Mouse (Mus musculus): Measurements from ENCODE around the gene Chrne. TPM values are rescaled to one million over a fixed set of nuclear protein-coding genes. Genes with fewer than 3 reads are reported as not detected.

Gene Chrne
- polyA plus RNA-seq, 1 experiment from 2014 or later: not detected

GRCm38 (mm10) chr11:70607611-70608010 lies 11.4 kb downstream of the Chrne start:
- H3K4me3 ChIP-seq (ENCODE audit: low read depth, low read length): no peak overlapping the region
- 92% methylated on average over 9 of the region's 9 CpGs for WGBS
- peaks cover 30% of the 10 kb centered on the region for H3K36me3 ChIP-seq (ENCODE audit: control insufficient read depth, insufficient read depth, low read length)
- H3K9ac ChIP-seq (ENCODE audit: low read length): no peak overlapping the region
- H3K27me3 ChIP-seq (ENCODE audit: control insufficient read depth, insufficient read depth, low read length): no peaks in the 10 kb centered on the region
- H3K9me3 ChIP-seq (ENCODE audit: control insufficient read depth, low read length): no peaks in the 10 kb centered on the region
- H3K4me2 ChIP-seq (ENCODE audit: low read depth, severe bottlenecking): no peak overlapping the region
- no peaks in the 10 kb centered on the region for H3K4me1 ChIP-seq (ENCODE audit: control insufficient read depth, insufficient read depth, low read length)
- DNase-seq (ENCODE audit: low spot score) (no peak), ATAC-seq (ENCODE audit: insufficient number of reproducible peaks, low FRiP score, low TSS enrichment, low read depth) (no peak)
- H3K27ac ChIP-seq (replicated peaks; ENCODE audit: low read depth, low read length): no peak overlapping the region

- no peak for DNase-seq (ENCODE audit: low spot score)
Measured at GRCm38 (mm10) chr11:70606717-70607116, 12.3 kb downstream of the Chrne start.

GRCm38 (mm10) chr11:70605024-70605566 lies 13.9 kb downstream of the Chrne start:
- Histone ChIP-seq H3K9me3 (ENCODE audit: control insufficient read depth, low read length) (no peaks in the 10 kb centered on the region), H3K9ac (ENCODE audit: low read length) (no peak overlapping the region), H3K4me3 (ENCODE audit: low read depth, low read length) (no peak overlapping the region), H3K27ac (replicated peaks; ENCODE audit: low read depth, low read length) (no peak overlapping the region), H3K4me1 (ENCODE audit: control insufficient read depth, insufficient read depth, low read length) (no peaks in the 10 kb centered on the region), H3K4me2 (ENCODE audit: low read depth, severe bottlenecking) (no peak overlapping the region), H3K27me3 (ENCODE audit: control insufficient read depth, insufficient read depth, low read length) (no peaks in the 10 kb centered on the region), H3K36me3 (ENCODE audit: control insufficient read depth, insufficient read depth, low read length) (peaks cover 23% of the 10 kb centered on the region)
- DNase-seq (ENCODE audit: low spot score) (peak; percentile 80), ATAC-seq (ENCODE audit: insufficient number of reproducible peaks, low FRiP score, low TSS enrichment, low read depth) (no peak)
- 66% methylated on average over 14 of the region's 14 CpGs for WGBS

More at GRCm38 (mm10) chr11:70606717-70607116, 12.3 kb downstream of the Chrne start:
- H3K4me2 ChIP-seq (ENCODE audit: low read depth, severe bottlenecking): no peak overlapping the region
- no peak overlapping the region for H3K9ac ChIP-seq (ENCODE audit: low read length)
- H3K4me1 ChIP-seq (ENCODE audit: control insufficient read depth, insufficient read depth, low read length): no peaks in the 10 kb centered on the region
- ATAC-seq (ENCODE audit: insufficient number of reproducible peaks, low FRiP score, low TSS enrichment, low read depth): no peak
- H3K27ac ChIP-seq (replicated peaks; ENCODE audit: low read depth, low read length): no peak overlapping the region
- H3K9me3 ChIP-seq (ENCODE audit: control insufficient read depth, low read length): no peaks in the 10 kb centered on the region
- no peaks in the 10 kb centered on the region for H3K27me3 ChIP-seq (ENCODE audit: control insufficient read depth, insufficient read depth, low read length)
- H3K4me3 ChIP-seq (ENCODE audit: low read depth, low read length): no peak overlapping the region
- WGBS: 69% methylated on average over 12 of the region's 12 CpGs
- peaks cover 28% of the 10 kb centered on the region for H3K36me3 ChIP-seq (ENCODE audit: control insufficient read depth, insufficient read depth, low read length)

GRCm38 (mm10) chr11:70598451-70598953 lies 20.5 kb downstream of the Chrne start:
- H3K9ac ChIP-seq (ENCODE audit: low read length): no peak overlapping the region
- H3K4me2 ChIP-seq (ENCODE audit: low read depth, severe bottlenecking): no peak overlapping the region
- no peaks in the 10 kb centered on the region for H3K9me3 ChIP-seq (ENCODE audit: control insufficient read depth, low read length)
- H3K4me1 ChIP-seq (ENCODE audit: control insufficient read depth, insufficient read depth, low read length): no peaks in the 10 kb centered on the region
- 91% methylated on average over 9 of the region's 9 CpGs for WGBS
- peaks cover 12% of the 10 kb centered on the region; the same call in 1 of the 2 replicates for H3K36me3 ChIP-seq (ENCODE audit: control insufficient read depth, insufficient read depth, low read length)
- no peak for DNase-seq (ENCODE audit: low spot score)
- H3K4me3 ChIP-seq (ENCODE audit: low read depth, low read length): no peak overlapping the region
- H3K27ac ChIP-seq (replicated peaks; ENCODE audit: low read depth, low read length): no peak overlapping the region
- H3K27me3 ChIP-seq (ENCODE audit: control insufficient read depth, insufficient read depth, low read length): no peaks in the 10 kb centered on the region
- no peak for ATAC-seq (ENCODE audit: insufficient number of reproducible peaks, low FRiP score, low TSS enrichment, low read depth)

- Histone ChIP-seq H3K9me3 (ENCODE audit: control insufficient read depth, low read length) (no peaks in the 10 kb centered on the region), H3K9ac (ENCODE audit: low read length) (no peak overlapping the region), H3K27ac (replicated peaks; ENCODE audit: low read depth, low read length) (no peak overlapping the region), H3K36me3 (ENCODE audit: control insufficient read depth, insufficient read depth, low read length) (peaks cover 12% of the 10 kb centered on the region; the same call in 1 of the 2 replicates), H3K4me3 (ENCODE audit: low read depth, low read length) (no peak overlapping the region), H3K27me3 (ENCODE audit: control insufficient read depth, insufficient read depth, low read length) (no peaks in the 10 kb centered on the region), H3K4me2 (ENCODE audit: low read depth, severe bottlenecking) (no peak overlapping the region), H3K4me1 (ENCODE audit: control insufficient read depth, insufficient read depth, low read length) (no peaks in the 10 kb centered on the region)
- ATAC-seq (ENCODE audit: insufficient number of reproducible peaks, low FRiP score, low TSS enrichment, low read depth): no peak
- WGBS: 85% methylated on average over 6 of the region's 6 CpGs
- DNase-seq (ENCODE audit: low spot score): no peak
Measured at GRCm38 (mm10) chr11:70597301-70597700, 21.7 kb downstream of the Chrne start.

- Histone ChIP-seq H3K36me3 (ENCODE audit: control insufficient read depth, insufficient read depth, low read length) (peaks cover 11% of the 10 kb centered on the region; the same call in 1 of the 2 replicates), H3K27me3 (ENCODE audit: control insufficient read depth, insufficient read depth, low read length) (no peaks in the 10 kb centered on the region), H3K4me1 (ENCODE audit: control insufficient read depth, insufficient read depth, low read length) (no peaks in the 10 kb centered on the region), H3K9ac (ENCODE audit: low read length) (no peak overlapping the region), H3K9me3 (ENCODE audit: control insufficient read depth, low read length) (no peaks in the 10 kb centered on the region), H3K4me3 (ENCODE audit: low read depth, low read length) (no peak overlapping the region), H3K27ac (replicated peaks; ENCODE audit: low read depth, low read length) (no peak overlapping the region), H3K4me2 (ENCODE audit: low read depth, severe bottlenecking) (no peak overlapping the region)
- 73% methylated on average over 4 of the region's 4 CpGs for WGBS
- DNase-seq (ENCODE audit: low spot score) (no peak), ATAC-seq (ENCODE audit: insufficient number of reproducible peaks, low FRiP score, low TSS enrichment, low read depth) (no peak)
Measured at GRCm38 (mm10) chr11:70596094-70596493, 22.9 kb downstream of the Chrne start.

- 78% methylated on average over 2 of the region's 2 CpGs for WGBS
- H3K27ac ChIP-seq (replicated peaks; ENCODE audit: low read depth, low read length): no peak overlapping the region
Measured at GRCm38 (mm10) chr11:70595638-70596037, 23.4 kb downstream of the Chrne start.

GRCm38 (mm10) chr11:70594253-70594989 lies 24.6 kb downstream of the Chrne start:
- H3K9me3 ChIP-seq (ENCODE audit: control insufficient read depth, low read length): no peaks in the 10 kb centered on the region
- H3K27me3 ChIP-seq (ENCODE audit: control insufficient read depth, insufficient read depth, low read length): no peaks in the 10 kb centered on the region
- WGBS: 83% methylated on average over 15 of the region's 15 CpGs
- ATAC-seq (ENCODE audit: insufficient number of reproducible peaks, low FRiP score, low TSS enrichment, low read depth) (no peak), DNase-seq (ENCODE audit: low spot score) (no peak)
- H3K27ac ChIP-seq (replicated peaks; ENCODE audit: low read depth, low read length): no peak overlapping the region
- H3K9ac ChIP-seq (ENCODE audit: low read length): no peak overlapping the region
- no peak overlapping the region for H3K4me2 ChIP-seq (ENCODE audit: low read depth, severe bottlenecking)
- no peaks in the 10 kb centered on the region for H3K4me1 ChIP-seq (ENCODE audit: control insufficient read depth, insufficient read depth, low read length)
- H3K36me3 ChIP-seq (ENCODE audit: control insufficient read depth, insufficient read depth, low read length): peaks cover 9% of the 10 kb centered on the region; the same call in 1 of the 2 replicates
- H3K4me3 ChIP-seq (ENCODE audit: low read depth, low read length): no peak overlapping the region

More at GRCm38 (mm10) chr11:70595638-70596037, 23.4 kb downstream of the Chrne start:
- no peaks in the 10 kb centered on the region for H3K4me1 ChIP-seq (ENCODE audit: control insufficient read depth, insufficient read depth, low read length)
- H3K27me3 ChIP-seq (ENCODE audit: control insufficient read depth, insufficient read depth, low read length): no peaks in the 10 kb centered on the region
- no peak for DNase-seq (ENCODE audit: low spot score)
- no peak for ATAC-seq (ENCODE audit: insufficient number of reproducible peaks, low FRiP score, low TSS enrichment, low read depth)
- no peak overlapping the region for H3K4me3 ChIP-seq (ENCODE audit: low read depth, low read length)
- no peaks in the 10 kb centered on the region for H3K9me3 ChIP-seq (ENCODE audit: control insufficient read depth, low read length)
- peaks cover 11% of the 10 kb centered on the region; the same call in 1 of the 2 replicates for H3K36me3 ChIP-seq (ENCODE audit: control insufficient read depth, insufficient read depth, low read length)
- H3K9ac ChIP-seq (ENCODE audit: low read length): no peak overlapping the region
- no peak overlapping the region for H3K4me2 ChIP-seq (ENCODE audit: low read depth, severe bottlenecking)

Measured in limb, embryonic 11.5 days (tissue).